Mouse (Mus musculus) small intestine, adult 2 months (tissue): ENCODE results near the gene Wdr54. TPM values are rescaled to one million over a fixed set of nuclear protein-coding genes. Genes with fewer than 3 reads are reported as not detected.

Experiments
- H3K27ac ChIP-seq: fragments of 200-500 bp; 2 replicates; pipeline ENCODE4 v1.5.1; 2012; ENCODE audit warnings: low read depth, low read length, control low read depth, inconsistent platforms; ENCODE audit not compliant: insufficient read depth
- H3K27me3 ChIP-seq: fragments of 200-500 bp; 2 replicates; pipeline ENCODE4 v1.6.1; 2012; ENCODE audit warnings: mild to moderate bottlenecking, moderate library complexity, low read length, inconsistent platforms; ENCODE audit not compliant: control insufficient read depth, insufficient read depth
- H3K36me3 ChIP-seq: fragments of 200-500 bp; 2 replicates; pipeline ENCODE4 v1.6.1; 2012; ENCODE audit warnings: mild to moderate bottlenecking, low read length, control low read depth, inconsistent platforms; ENCODE audit not compliant: control insufficient read depth, insufficient read depth
- H3K4me1 ChIP-seq: fragments of 200-500 bp; 2 replicates; pipeline ENCODE4 v1.6.1; 2012; ENCODE audit warnings: low read length, inconsistent platforms, mixed read lengths; ENCODE audit not compliant: control insufficient read depth, insufficient read depth, insufficient read length
- H3K4me3 ChIP-seq: fragments of 200-500 bp; 2 replicates; pipeline ENCODE4 v1.5.1; 2012; ENCODE audit warnings: low read depth, mild to moderate bottlenecking, control low read depth, inconsistent platforms, low read length, moderate library complexity
- CTCF ChIP-seq: fragments of 200-500 bp; IDR thresholded peaks from 2 replicates; pipeline ENCODE4 v1.5.1; 2012; ENCODE audit warnings: low read depth, mild to moderate bottlenecking, control low read depth, inconsistent platforms, low read length, moderate library complexity, mixed read lengths; ENCODE audit not compliant: insufficient replicate concordance, insufficient read length; ENCODE audit errors: extremely low read depth
- POLR2A ChIP-seq: fragments of 200-500 bp; IDR thresholded peaks from 2 replicates; pipeline ENCODE4 v1.6.1; 2012; ENCODE audit warnings: low read depth, mild to moderate bottlenecking, control low read depth, inconsistent platforms, low read length, moderate library complexity
- WGBS: fragments of 180-500 bp; shearing (Covaris S2); methylation state at CpG from one replicate; pipeline ENCODE4 v1.1.7; 2018; 5-methylcytosine and 5-hydroxymethylcytosine counted together
- polyA plus RNA-seq: library from polyadenylated mRNA; depleted of rRNA; stranded (reverse); fragments of >200 nt; gene quantifications from 2 replicates; pipeline ENCODE4 v1.2.3, GENCODE M21; 2012

The Wdr54 gene
- polyA plus RNA-seq, 1 experiment = 0.90 TPM

DNA sequence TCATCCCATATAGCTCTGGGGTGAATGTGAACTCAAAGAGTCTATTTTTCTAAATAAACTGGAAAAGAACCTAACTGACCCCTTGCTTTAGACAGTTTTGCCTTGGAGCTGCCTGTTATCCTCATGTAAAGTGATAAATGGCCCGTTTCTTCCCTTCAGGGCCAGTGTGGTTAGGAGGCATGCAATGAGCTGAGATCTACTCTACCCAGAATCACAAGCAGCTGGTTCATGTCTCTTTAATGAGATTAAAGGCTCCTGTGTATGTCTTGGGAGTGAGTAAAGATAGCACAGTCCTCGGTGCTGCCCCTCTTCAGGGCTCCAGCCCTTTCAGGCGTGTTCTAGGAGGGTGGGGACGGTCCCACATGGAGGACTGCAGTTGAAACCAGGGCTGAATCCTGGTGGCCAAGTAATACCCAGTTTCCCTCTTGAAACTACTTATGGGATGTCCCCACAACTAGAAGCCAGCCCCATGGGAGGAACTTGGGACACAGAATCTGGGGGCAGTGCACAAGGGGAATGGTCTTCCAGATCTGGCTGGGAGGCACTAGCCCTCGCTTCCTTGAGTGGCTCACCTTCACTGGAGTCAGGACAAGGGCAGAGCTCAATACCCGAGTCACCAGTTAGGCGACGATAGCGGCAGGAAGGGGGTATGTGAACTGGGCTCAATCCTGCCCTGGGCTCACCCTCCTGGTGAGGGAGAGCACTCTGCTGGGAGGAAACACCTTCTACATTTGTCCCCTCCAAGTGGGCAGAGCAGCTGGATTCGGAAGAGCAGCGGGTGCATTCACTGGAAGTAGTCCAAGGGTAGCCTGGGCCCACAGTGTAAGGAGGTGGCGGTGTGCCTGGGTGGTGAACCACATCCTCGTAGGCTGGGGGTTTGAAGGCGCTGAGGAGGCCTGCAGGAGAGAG lies 37.1 kb downstream of the Wdr54 start:
- Histone ChIP-seq H3K4me3 (no peak overlapping the region), H3K27me3 (no peaks in the 10 kb centered on the region), H3K4me1 (peaks cover 21% of the 10 kb centered on the region), H3K36me3 (peaks cover 6% of the 10 kb centered on the region), H3K27ac (no peak overlapping the region)
- WGBS = 70% methylated on average over 14 of the region's 14 CpGs
- TF ChIP-seq POLR2A (no peak), CTCF (no peak)

- Histone ChIP-seq H3K27me3 (no peaks in the 10 kb centered on the region), H3K4me1 (peaks cover 21% of the 10 kb centered on the region), H3K4me3 (no peak overlapping the region), H3K36me3 (peaks cover 6% of the 10 kb centered on the region), H3K27ac (no peak overlapping the region)
- WGBS = 84% methylated on average over 11 of the region's 11 CpGs
- no peak for TF ChIP-seq CTCF
- no peak for TF ChIP-seq POLR2A
Measured at GRCm38 (mm10) chr6:83118369-83118768, 37.8 kb downstream of the Wdr54 start.

DNA sequence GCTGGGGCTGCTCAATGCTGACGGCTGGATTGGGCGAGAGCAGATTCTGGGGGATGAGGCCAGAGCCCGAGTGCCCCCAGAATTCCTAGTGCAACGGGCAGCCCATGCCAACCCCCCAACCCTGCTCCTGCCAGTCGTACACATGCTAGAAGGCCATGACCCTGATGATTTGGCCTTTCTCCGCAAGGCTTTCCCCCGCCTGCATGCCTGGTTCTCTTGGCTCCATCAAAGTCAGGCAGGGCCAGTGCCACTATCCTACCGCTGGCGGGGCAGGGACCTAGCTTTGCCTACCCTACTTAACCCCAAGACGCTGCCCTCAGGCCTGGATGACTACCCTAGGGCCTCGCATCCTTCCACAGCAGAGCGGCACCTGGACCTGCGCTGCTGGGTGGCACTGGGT lies 38.6 kb downstream of the Wdr54 start:
- peaks cover 21% of the 10 kb centered on the region for H3K4me1 ChIP-seq
- no peak overlapping the region for H3K27ac ChIP-seq
- TF ChIP-seq CTCF = no peak
- TF ChIP-seq POLR2A = no peak
- H3K27me3 ChIP-seq = no peaks in the 10 kb centered on the region
- no peak overlapping the region for H3K4me3 ChIP-seq
- WGBS = 95% methylated on average over 13 of the region's 13 CpGs
- H3K36me3 ChIP-seq = peaks cover 6% of the 10 kb centered on the region

DNA sequence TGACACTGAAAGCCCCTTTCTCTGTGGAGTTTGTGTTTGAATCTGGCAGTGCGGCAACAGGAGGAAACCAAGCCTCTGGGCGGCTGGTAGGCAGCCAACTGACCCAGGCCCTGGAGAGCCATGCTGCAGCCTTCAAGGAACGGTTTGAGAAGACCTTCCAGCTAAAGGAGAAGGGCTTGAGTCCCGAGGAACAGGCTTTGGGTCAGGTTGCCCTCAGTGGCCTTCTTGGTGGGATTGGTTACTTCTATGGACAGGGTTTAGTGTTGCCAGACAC lies 39.1 kb downstream of the Wdr54 start:
- Histone ChIP-seq H3K4me3 (peak overlapping the region; percentile 21; the same call in 1 of the 2 replicates), H3K4me1 (peaks cover 18% of the 10 kb centered on the region), H3K36me3 (peaks cover 6% of the 10 kb centered on the region), H3K27me3 (no peaks in the 10 kb centered on the region), H3K27ac (no peak overlapping the region)
- TF ChIP-seq POLR2A = no peak; the same call in 1 of the 2 replicates
- TF ChIP-seq CTCF = no peak
- 83% methylated on average over 4 of the region's 4 CpGs for WGBS

GRCm38 (mm10) chr6:83116373-83117164 lies 39.6 kb downstream of the Wdr54 start:
- Histone ChIP-seq H3K36me3 (peaks cover 6% of the 10 kb centered on the region), H3K4me3 (peak overlapping the region; percentile 75), H3K27ac (no peak overlapping the region), H3K27me3 (no peaks in the 10 kb centered on the region), H3K4me1 (peaks cover 17% of the 10 kb centered on the region)
- TF ChIP-seq CTCF = no peak
- no peak for TF ChIP-seq POLR2A
- WGBS = 62% methylated on average over 11 of the region's 11 CpGs

DNA sequence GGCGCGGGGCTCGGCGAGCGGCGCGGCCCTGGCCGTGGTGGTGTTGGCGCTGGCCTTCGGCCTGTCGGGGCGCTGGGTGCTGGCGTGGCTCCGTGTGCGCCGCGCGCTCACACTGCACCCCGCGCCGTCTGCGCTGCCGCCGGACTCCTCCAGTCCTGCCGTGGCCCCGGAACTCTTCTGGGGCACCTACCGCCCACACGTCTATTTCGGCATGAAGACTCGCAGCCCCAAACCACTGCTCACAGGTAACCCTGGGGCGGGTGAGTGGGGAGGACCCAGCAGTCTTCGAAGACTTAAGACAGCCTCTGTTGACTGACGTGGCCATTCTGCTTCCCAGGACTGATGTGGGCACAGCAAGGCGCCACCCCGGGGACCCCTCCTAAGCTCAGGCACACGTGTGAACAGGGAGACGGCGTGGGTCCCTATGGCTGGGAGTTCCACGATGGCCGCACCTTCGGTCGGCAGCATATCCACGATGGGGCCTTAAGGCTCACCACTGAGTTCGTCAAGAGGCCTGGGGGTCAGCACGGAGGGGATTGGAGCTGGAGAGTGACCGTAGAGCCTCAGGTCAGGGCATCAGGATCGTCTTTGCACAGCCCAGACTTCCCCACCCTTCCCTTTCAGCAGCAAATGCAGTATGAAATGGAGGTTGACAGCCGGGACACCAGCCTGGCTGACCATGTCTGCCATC lies 40.4 kb downstream of the Wdr54 start:
- H3K27ac ChIP-seq = peak overlapping the region; percentile 30; the same call in 1 of the 2 replicates
- H3K27me3 ChIP-seq = no peaks in the 10 kb centered on the region
- WGBS = under 1% methylated on average over 40 of the region's 48 CpGs
- peaks cover 17% of the 10 kb centered on the region for H3K4me1 ChIP-seq
- peak overlapping the region; percentile 75 for H3K4me3 ChIP-seq
- peaks cover 6% of the 10 kb centered on the region for H3K36me3 ChIP-seq
- no peak for TF ChIP-seq CTCF
- no peak for TF ChIP-seq POLR2A
